Mouse (Mus musculus) stomach, postnatal 0 days (tissue): ENCODE measurements around the gene Gucy1a1.

Experiments used
- CTCF ChIP-seq: IDR thresholded peaks from 2 replicates; pipeline ENCODE4 v1.5.1; 2016; ENCODE audit warnings: antibody characterized with exemption, low read depth, mild to moderate bottlenecking, moderate library complexity
- EP300 ChIP-seq: optimal IDR thresholded peaks from 2 replicates; pipeline ENCODE3; 2016; ENCODE audit warnings: antibody characterized with exemption

- TF ChIP-seq CTCF (no peak), EP300 (no peak)
These were observed 93.6 kb downstream of the Gucy1a1 start for GRCm38 (mm10) chr3:82052029-82052428.
